Mouse (Mus musculus): ENCODE results near the gene Esam. TPM values are rescaled to one million over a fixed set of nuclear protein-coding genes. Genes with fewer than 3 reads are reported as not detected.

The Esam gene
- total and polyA plus RNA-seq, 3 experiments, result 58.5 to 81.3 (median 77.1) TPM

- 31% methylated on average over 21 of the region's 21 CpGs for WGBS
- TF ChIP-seq CTCF (IDR thresholded peaks at IDR 0.05) (peak; percentile 77), POLR2A (IDR thresholded peaks at IDR 0.05; ENCODE audit: insufficient read depth, low read depth, low read length) (peak; percentile 80), EP300 (IDR thresholded peaks at IDR 0.05; ENCODE audit: insufficient read depth, low read depth, low read length) (0 out of 2 replicates have a peak, but pooled peaks have one; percentile 40)
- Histone ChIP-seq H3K9ac (ENCODE audit: low read depth, low read length) (peak overlapping the region; percentile 70), H3K4me3 (peak overlapping the region; percentile 71), H3K79me2 (replicated peaks; ENCODE audit: control insufficient read depth, insufficient read depth, low read length) (no peaks in the 10 kb centered on the region), H3K27me3 (ENCODE audit: control insufficient read depth, insufficient read depth, low read length) (no peaks in the 10 kb centered on the region), H3K4me1 (ENCODE audit: control insufficient read depth, insufficient read depth, low read length) (peaks cover 1% of the 10 kb centered on the region; the same call in 1 of the 2 replicates), H3K27ac (peak overlapping the region; percentile 93), H3K36me3 (ENCODE audit: control insufficient read depth, insufficient read depth, low read length) (no peaks in the 10 kb centered on the region)
- DNase-seq, result peak; percentile 69 to 74
- intact Hi-C loops (cut with DNase I), result loop anchor here (2.0 kb wide), 2 partner anchors 38 to 86 kb away; partner anchors contain the start of genes Msantd2 and Spa17
These were observed 1.2 kb upstream of the Esam start for GRCm38 (mm10) chr9:37526443-37527395.

- H3K36me3 ChIP-seq (ENCODE audit: control insufficient read depth, insufficient read depth, low read length), result peaks cover 10% of the 10 kb centered on the region
- no peaks in the 10 kb centered on the region for H3K27me3 ChIP-seq (ENCODE audit: control insufficient read depth, insufficient read depth, low read length)
- WGBS, result 37% methylated on average over 9 of the region's 9 CpGs
- peak overlapping the region; percentile 83 for H3K9ac ChIP-seq (ENCODE audit: low read depth, low read length)
- H3K27ac ChIP-seq, result peak overlapping the region; percentile 93
- peaks cover 3% of the 10 kb centered on the region for H3K4me1 ChIP-seq (ENCODE audit: control insufficient read depth, insufficient read depth, low read length)
- peak; percentile 53 to 58 for DNase-seq
- H3K4me3 ChIP-seq, result peak overlapping the region; percentile 71
- H3K79me2 ChIP-seq (replicated peaks; ENCODE audit: control insufficient read depth, insufficient read depth, low read length), result no peaks in the 10 kb centered on the region
- TF ChIP-seq EP300 (IDR thresholded peaks at IDR 0.05; ENCODE audit: insufficient read depth, low read depth, low read length) (peak; percentile 93), POLR2A (IDR thresholded peaks at IDR 0.05; ENCODE audit: insufficient read depth, low read depth, low read length) (peak; percentile 60; the same call in 1 of the 2 replicates), CTCF (IDR thresholded peaks at IDR 0.05) (no peak)
- intact Hi-C loops (cut with DNase I), result no loop called here
These were observed 520 bp downstream of the Esam start for GRCm38 (mm10) chr9:37528225-37528970.

- no peaks in the 10 kb centered on the region for H3K79me2 ChIP-seq (replicated peaks; ENCODE audit: control insufficient read depth, insufficient read depth, low read length)
- peak overlapping the region; percentile 83 for H3K9ac ChIP-seq (ENCODE audit: low read depth, low read length)
- 3% methylated on average over 30 of the region's 32 CpGs for WGBS
- peaks cover 11% of the 10 kb centered on the region for H3K4me1 ChIP-seq (ENCODE audit: control insufficient read depth, insufficient read depth, low read length)
- H3K4me3 ChIP-seq, result peak overlapping the region; percentile 71
- TF ChIP-seq CTCF (IDR thresholded peaks at IDR 0.05) (peak; percentile 74), POLR2A (IDR thresholded peaks at IDR 0.05; ENCODE audit: insufficient read depth, low read depth, low read length) (peak; percentile 58), EP300 (IDR thresholded peaks at IDR 0.05; ENCODE audit: insufficient read depth, low read depth, low read length) (peak; percentile 74)
- peaks cover 25% of the 10 kb centered on the region for H3K36me3 ChIP-seq (ENCODE audit: control insufficient read depth, insufficient read depth, low read length)
- H3K27me3 ChIP-seq (ENCODE audit: control insufficient read depth, insufficient read depth, low read length), result no peaks in the 10 kb centered on the region
- intact Hi-C loops (cut with DNase I), result loop anchor here (1.0 to 2.0 kb wide), 3 partner anchors 15 to 129 kb away; partner anchors contain the start of gene Robo4
- DNase-seq, result peak; percentile 83 to 89
- peak overlapping the region; percentile 93 for H3K27ac ChIP-seq
These were observed 2.4 kb downstream of the Esam start for GRCm38 (mm10) chr9:37530031-37530887.

DNA sequence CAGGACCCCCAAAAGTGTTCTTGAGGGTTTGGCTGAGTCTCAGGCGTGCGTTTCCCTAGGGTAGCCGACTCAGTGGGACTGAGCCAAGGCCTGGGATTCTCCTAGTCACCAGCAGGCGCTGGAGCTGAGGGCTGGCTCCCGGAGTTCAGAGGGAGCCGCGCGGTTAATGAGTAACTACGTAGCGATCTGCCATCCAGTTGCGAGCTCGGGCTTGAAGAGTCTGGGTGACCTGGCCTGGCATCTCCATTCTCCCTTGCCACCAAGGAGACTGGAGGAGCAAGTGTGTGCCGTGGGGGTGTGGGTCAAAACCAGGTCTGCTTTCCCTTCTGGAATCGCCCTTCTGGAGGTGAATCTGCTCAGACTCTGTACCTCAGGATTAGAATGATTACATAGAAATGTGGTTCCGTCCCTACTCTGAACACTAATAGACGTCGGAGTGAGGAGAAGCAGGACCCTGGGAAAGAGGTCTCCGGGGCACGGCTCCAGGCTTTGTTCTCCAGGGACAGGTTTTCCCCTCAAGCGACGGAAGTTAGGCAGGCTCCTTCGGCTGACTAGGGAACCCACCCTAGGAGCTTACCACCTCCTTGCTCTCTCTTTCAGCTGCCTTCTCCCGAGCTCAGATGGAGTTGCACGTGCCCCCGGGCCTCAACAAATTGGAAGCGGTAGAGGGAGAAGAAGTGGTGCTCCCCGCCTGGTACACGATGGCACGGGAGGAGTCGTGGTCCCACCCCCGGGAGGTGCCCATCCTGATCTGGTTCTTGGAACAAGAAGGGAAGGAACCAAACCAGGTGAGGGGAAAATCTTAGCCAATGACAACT, 3.2 kb downstream of the Esam start:
- peak overlapping the region; percentile 71 for H3K4me3 ChIP-seq
- peaks cover 33% of the 10 kb centered on the region for H3K36me3 ChIP-seq (ENCODE audit: control insufficient read depth, insufficient read depth, low read length)
- TF ChIP-seq EP300 (IDR thresholded peaks at IDR 0.05; ENCODE audit: insufficient read depth, low read depth, low read length) (no peak), CTCF (IDR thresholded peaks at IDR 0.05) (peak; percentile 74), POLR2A (IDR thresholded peaks at IDR 0.05; ENCODE audit: insufficient read depth, low read depth, low read length) (peak; percentile 14; the same call in 1 of the 2 replicates)
- intact Hi-C loops (cut with DNase I), result loop anchor here (1.0 to 2.0 kb wide), 3 partner anchors 14 to 130 kb away; partner anchors contain the start of gene Robo4
- DNase-seq, result peak; percentile 67 to 71
- peak overlapping the region; percentile 83 for H3K9ac ChIP-seq (ENCODE audit: low read depth, low read length)
- H3K4me1 ChIP-seq (ENCODE audit: control insufficient read depth, insufficient read depth, low read length), result peaks cover 12% of the 10 kb centered on the region
- no peaks in the 10 kb centered on the region for H3K79me2 ChIP-seq (replicated peaks; ENCODE audit: control insufficient read depth, insufficient read depth, low read length)
- H3K27me3 ChIP-seq (ENCODE audit: control insufficient read depth, insufficient read depth, low read length), result no peaks in the 10 kb centered on the region
- peak overlapping the region; percentile 93 for H3K27ac ChIP-seq
- WGBS, result 5% methylated on average over 31 of the region's 31 CpGs
